Mouse (Mus musculus): Measurements from ENCODE around the gene Mlst8. TPM values are rescaled to one million over a fixed set of nuclear protein-coding genes. Genes with fewer than 3 reads are reported as not detected.
"Not testable (repeated sequence)": the region's sequence is repeated elsewhere in the genome, so short reads cannot be mapped to it uniquely, and the experiment has no call there.

Gene Mlst8
- polyA plus RNA-seq, 2 experiments, result 9.6 to 13.5 TPM

DNA sequence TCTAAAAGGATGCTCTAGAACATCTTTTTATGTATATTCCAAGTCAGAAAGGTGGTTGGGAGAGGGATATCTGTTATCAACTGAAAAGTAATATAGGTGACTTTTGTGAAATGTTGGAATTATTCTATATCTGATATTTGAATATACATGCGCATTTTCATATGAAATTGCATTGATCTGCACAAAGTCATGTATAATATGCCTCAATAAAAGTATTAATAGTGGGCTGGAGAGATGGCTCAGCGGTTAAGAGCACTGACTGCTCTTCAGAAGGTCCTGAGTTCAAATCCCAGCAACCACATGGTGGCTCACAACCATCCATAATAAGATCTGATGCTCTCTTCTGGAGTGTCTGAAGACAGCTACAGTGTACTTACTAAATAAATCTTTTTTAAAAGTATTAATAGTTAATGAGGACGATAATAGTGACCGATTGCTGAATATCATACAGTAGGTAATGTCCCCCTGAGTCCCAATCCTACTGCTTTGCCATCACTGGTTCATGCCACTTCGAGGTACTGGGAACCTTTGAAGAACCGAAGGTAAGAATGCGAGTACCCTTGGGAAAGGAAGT lies 9.5 kb downstream of the Mlst8 start:
- ATAC-seq (ENCODE audit: insufficient read depth), result no peak

DNA sequence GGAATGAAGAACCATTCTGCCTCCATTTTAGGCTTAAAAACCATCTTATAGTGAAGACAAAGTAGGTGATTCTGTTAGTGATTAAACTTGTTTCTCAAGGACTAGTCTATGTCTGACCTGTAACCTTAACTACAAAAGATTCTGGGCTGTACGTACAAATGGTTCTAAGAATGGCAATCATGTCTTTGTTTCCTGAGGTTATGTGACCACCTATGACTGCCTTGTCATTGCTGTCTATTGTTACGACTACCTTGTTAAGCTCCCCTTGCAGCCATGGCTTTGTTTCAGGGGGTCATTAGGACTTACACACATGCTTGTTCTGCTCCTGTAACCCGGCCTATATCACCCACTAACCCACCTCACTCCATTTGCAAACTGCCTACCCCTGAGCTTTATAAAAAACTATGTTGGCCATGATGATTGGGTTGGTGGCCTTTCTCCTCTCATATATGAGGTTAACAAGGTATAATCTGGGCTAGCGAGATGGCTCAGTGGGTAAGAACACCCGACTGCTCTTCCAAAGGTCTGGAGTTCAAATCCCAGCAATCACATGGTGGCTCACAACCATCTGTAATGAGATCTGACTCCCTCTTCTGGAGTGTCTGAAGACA lies 10.1 kb downstream of the Mlst8 start:
- DNase-seq (ENCODE audit: low read depth in 3 of 3, low spot score in 3 of 3) (no peak), ATAC-seq (ENCODE audit: insufficient read depth) (no peak)
- 84% methylated on average over 5 of the region's 5 CpGs for WGBS (ENCODE audit: insufficient replicate concordance)
- no peak overlapping the region for H3K4me2 ChIP-seq (ENCODE audit: low read depth)
- H3K27me3 ChIP-seq (ENCODE audit: control insufficient read depth, insufficient read depth, low read length), result no peaks in the 10 kb centered on the region
- H3K36me3 ChIP-seq (replicated peaks; ENCODE audit: control insufficient read depth, insufficient read depth, low read depth), result peaks cover 3% of the 10 kb centered on the region
- no peaks in the 10 kb centered on the region for H3K9me3 ChIP-seq (ENCODE audit: control insufficient read depth, low read length)
- no peak overlapping the region for H3K4me3 ChIP-seq (ENCODE audit: insufficient read depth in 1 of 2, low read depth in 2 of 2, low read length in 2 of 2)
- H3K9ac ChIP-seq (replicated peaks), result no peak overlapping the region
- H3K27ac ChIP-seq, result no peak overlapping the region
- TF ChIP-seq EP300 (IDR thresholded peaks at IDR 0.05; ENCODE audit: low read depth), result no peak
- peaks cover 10 to 13% of the 10 kb centered on the region in 2 experiments for H3K4me1 ChIP-seq (replicated peaks; ENCODE audit: control insufficient read depth in 2 of 2, insufficient read depth in 2 of 2, low read length in 1 of 2)

More for the DNA sequence above, 9.5 kb downstream of the Mlst8 start:
- 15% methylated on average over 7 of the region's 7 CpGs for WGBS (ENCODE audit: insufficient replicate concordance)
- H3K4me3 ChIP-seq (ENCODE audit: insufficient read depth in 1 of 2, low read depth in 2 of 2, low read length in 2 of 2), result peak overlapping the region; percentile 93 to 94
- peak overlapping the region; percentile 78 for H3K4me2 ChIP-seq (ENCODE audit: low read depth)
- peak overlapping the region; percentile 81 for H3K9ac ChIP-seq (replicated peaks)
- no peaks in the 10 kb centered on the region for H3K9me3 ChIP-seq (ENCODE audit: control insufficient read depth, low read length)
- DNase-seq (ENCODE audit: low read depth in 3 of 3, low spot score in 3 of 3), result no peak
- H3K36me3 ChIP-seq (replicated peaks; ENCODE audit: control insufficient read depth, insufficient read depth, low read depth), result peaks cover 3% of the 10 kb centered on the region
- H3K27ac ChIP-seq, result peak overlapping the region; percentile 86
- TF ChIP-seq CTCF (IDR thresholded peaks at IDR 0.05; ENCODE audit: low read depth) (no peak), EP300 (IDR thresholded peaks at IDR 0.05; ENCODE audit: low read depth) (no peak)
- no peaks in the 10 kb centered on the region for H3K27me3 ChIP-seq (ENCODE audit: control insufficient read depth, insufficient read depth, low read length)
- H3K4me1 ChIP-seq (replicated peaks; ENCODE audit: control insufficient read depth in 2 of 2, insufficient read depth in 2 of 2, low read length in 1 of 2), result peaks cover 10 to 13% of the 10 kb centered on the region in 2 experiments

DNA sequence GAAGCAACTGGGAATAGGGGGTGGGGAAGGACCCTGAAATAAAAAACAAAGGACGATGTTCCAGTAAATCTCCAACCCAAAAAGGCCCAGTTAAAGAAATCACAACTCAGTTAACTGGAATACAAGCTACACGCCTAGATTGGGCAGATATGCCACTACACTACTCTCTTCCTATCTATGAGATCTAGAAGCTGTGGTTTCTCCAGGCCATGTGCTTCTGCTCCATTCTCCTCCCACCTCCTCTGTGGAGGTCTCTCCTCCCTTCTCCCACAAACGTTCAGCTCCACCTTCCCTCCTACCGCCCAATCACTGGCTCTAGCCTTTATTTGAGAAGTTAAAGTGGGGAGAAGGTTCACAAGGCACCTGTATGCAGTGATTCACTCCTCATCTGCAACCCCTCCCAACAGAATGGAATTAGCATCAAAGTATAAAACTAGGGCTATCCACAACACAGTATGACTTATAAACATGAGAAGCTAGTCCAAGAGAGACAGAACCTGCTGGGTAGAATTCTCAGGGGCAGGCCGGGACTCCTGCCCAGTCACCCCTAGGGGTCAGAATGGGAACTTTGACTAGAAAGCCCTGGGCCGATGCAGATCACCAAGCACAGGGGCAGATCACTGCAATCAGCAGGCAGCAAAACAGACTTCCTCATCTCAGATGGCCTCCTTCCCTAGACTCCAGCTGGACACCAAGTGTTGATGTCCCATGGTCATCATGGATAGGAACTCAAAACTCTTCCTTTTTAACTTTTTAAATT lies 15.3 kb downstream of the Mlst8 start:
- DNase-seq (ENCODE audit: low read depth in 3 of 3, low spot score in 3 of 3) (no peak), ATAC-seq (ENCODE audit: insufficient read depth) (peak; percentile 35; the same call in 1 of the 2 replicates)
- no peaks in the 10 kb centered on the region for H3K9me3 ChIP-seq (ENCODE audit: control insufficient read depth, low read length)
- TF ChIP-seq EP300 (IDR thresholded peaks at IDR 0.05; ENCODE audit: low read depth) (no peak), CTCF (IDR thresholded peaks at IDR 0.05; ENCODE audit: low read depth) (peak; percentile 40)
- no peaks in the 10 kb centered on the region for H3K27me3 ChIP-seq (ENCODE audit: control insufficient read depth, insufficient read depth, low read length)
- no peak overlapping the region for H3K9ac ChIP-seq (replicated peaks)
- H3K4me1 ChIP-seq (replicated peaks; ENCODE audit: control insufficient read depth in 2 of 2, insufficient read depth in 2 of 2, low read length in 1 of 2), result no peaks in the 10 kb centered on the region
- H3K4me2 ChIP-seq (ENCODE audit: low read depth), result no peak overlapping the region
- H3K4me3 ChIP-seq (ENCODE audit: insufficient read depth in 1 of 2, low read depth in 2 of 2, low read length in 2 of 2), result no peak overlapping the region
- no peak overlapping the region for H3K27ac ChIP-seq
- WGBS (ENCODE audit: insufficient replicate concordance), result 29% methylated on average over 6 of the region's 6 CpGs
- H3K36me3 ChIP-seq (replicated peaks; ENCODE audit: control insufficient read depth, insufficient read depth, low read depth), result no peaks in the 10 kb centered on the region

- no peaks in the 10 kb centered on the region for H3K9me3 ChIP-seq (ENCODE audit: control insufficient read depth, low read length)
- no peak overlapping the region for H3K27ac ChIP-seq
- no peak overlapping the region for H3K4me3 ChIP-seq (ENCODE audit: insufficient read depth in 1 of 2, low read depth in 2 of 2, low read length in 2 of 2)
- ATAC-seq (ENCODE audit: insufficient read depth), result no peak
- H3K4me2 ChIP-seq (ENCODE audit: low read depth), result no peak overlapping the region
- no peak for DNase-seq (ENCODE audit: low read depth in 3 of 3, low spot score in 3 of 3)
- H3K4me1 ChIP-seq (replicated peaks; ENCODE audit: control insufficient read depth in 2 of 2, insufficient read depth in 2 of 2, low read length in 1 of 2), result no peaks in the 10 kb centered on the region
- TF ChIP-seq CTCF (IDR thresholded peaks at IDR 0.05; ENCODE audit: low read depth) (no peak), EP300 (IDR thresholded peaks at IDR 0.05; ENCODE audit: low read depth) (no peak)
- no peaks in the 10 kb centered on the region for H3K27me3 ChIP-seq (ENCODE audit: control insufficient read depth, insufficient read depth, low read length)
- WGBS (ENCODE audit: insufficient replicate concordance), result 71% methylated on average over 1 of the region's 1 CpGs
- H3K36me3 ChIP-seq (replicated peaks; ENCODE audit: control insufficient read depth, insufficient read depth, low read depth), result no peaks in the 10 kb centered on the region
- H3K9ac ChIP-seq (replicated peaks), result no peak overlapping the region
These were observed 15.9 kb downstream of the Mlst8 start for GRCm38 (mm10) chr17:24462932-24463331.

- Histone ChIP-seq H3K4me3 (ENCODE audit: insufficient read depth in 1 of 2, low read depth in 2 of 2, low read length in 2 of 2) (no peak overlapping the region), H3K9ac (replicated peaks) (no peak overlapping the region), H3K27me3 (ENCODE audit: control insufficient read depth, insufficient read depth, low read length) (no peaks in the 10 kb centered on the region), H3K9me3 (ENCODE audit: control insufficient read depth, low read length) (no peaks in the 10 kb centered on the region), H3K36me3 (replicated peaks; ENCODE audit: control insufficient read depth, insufficient read depth, low read depth) (no peaks in the 10 kb centered on the region), H3K4me1 (replicated peaks; ENCODE audit: control insufficient read depth in 2 of 2, insufficient read depth in 2 of 2, low read length in 1 of 2) (no peaks in the 10 kb centered on the region), H3K27ac (no peak overlapping the region), H3K4me2 (ENCODE audit: low read depth) (no peak overlapping the region)
- no peak for TF ChIP-seq EP300 (IDR thresholded peaks at IDR 0.05; ENCODE audit: low read depth)
- TF ChIP-seq CTCF (IDR thresholded peaks at IDR 0.05; ENCODE audit: low read depth), result peak; percentile 62
- no peak for ATAC-seq (ENCODE audit: insufficient read depth)
- no peak for DNase-seq (ENCODE audit: low read depth in 3 of 3, low spot score in 3 of 3)
- WGBS (ENCODE audit: insufficient replicate concordance), result 39% methylated on average over 2 of the region's 2 CpGs
These were observed 17.3 kb downstream of the Mlst8 start for GRCm38 (mm10) chr17:24461580-24461979.

- H3K36me3 ChIP-seq (replicated peaks; ENCODE audit: control insufficient read depth, insufficient read depth, low read depth); DNase-seq (ENCODE audit: low read depth in 3 of 3, low spot score in 3 of 3); H3K27me3 ChIP-seq (ENCODE audit: control insufficient read depth, insufficient read depth, low read length); H3K9me3 ChIP-seq (ENCODE audit: control insufficient read depth, low read length): not testable (repeated sequence)
- H3K4me2 ChIP-seq (ENCODE audit: low read depth), result peak overlapping the region; percentile 66
- H3K27ac ChIP-seq, result peak overlapping the region; percentile 70
- H3K4me3 ChIP-seq (ENCODE audit: insufficient read depth in 1 of 2, low read depth in 2 of 2, low read length in 2 of 2), result peak overlapping the region; percentile 31 to 35; a peak in 3 of 4 replicates
- peaks cover 18 to 20% of the 10 kb centered on the region in 2 experiments for H3K4me1 ChIP-seq (replicated peaks; ENCODE audit: control insufficient read depth in 2 of 2, insufficient read depth in 2 of 2, low read length in 1 of 2)
- ATAC-seq (ENCODE audit: insufficient read depth), result peak; percentile 10
- 40% methylated on average over 10 of the region's 10 CpGs for WGBS (ENCODE audit: insufficient replicate concordance)
- H3K9ac ChIP-seq (replicated peaks), result peak overlapping the region; percentile 35; the same call in 1 of the 2 replicates
These were observed 23.2 kb downstream of the Mlst8 start for GRCm38 (mm10) chr17:24455523-24456206.

All from liver, embryonic 14.5 days (tissue).